Comparison of ENCODE assay signal across 11 mouse cellular contexts in genomic region chr1:74282896-74283625, GRCm38 (mm10). TPM values are rescaled to one million over a fixed set of nuclear protein-coding genes. Genes with fewer than 3 reads are reported as not detected.
A peak's percentile ranks its signal among the peaks of the same experiment; 100 is the strongest.
DNase-seq lines count a peak whose midpoint lies in the region; ATAC-seq and TF ChIP-seq lines count a peak whose summit lies in the region.
"Had no signal": no experiment of that assay in that cellular context is flagged by ENCODE, and none has a peak within 500 bp of the region (broad histone marks: within the 10 kb centered on the region; RNA-seq: fewer than 3 reads in every experiment).

No protein-coding gene starts in this region.

- no peak for ATAC-seq in midbrain, embryonic 11.5 days (ENCODE audit: low FRiP score)
- ATAC-seq in intestine, embryonic 15.5 days, result no peak
- ATAC-seq in neural tube, embryonic 13.5 days (ENCODE audit: low read depth), result no peak

- H3K9me3 ChIP-seq in midbrain, embryonic 10.5 days (replicated peaks), result no peaks in the 10 kb centered on the region
- H3K9me3 ChIP-seq in midbrain, embryonic 11.5 days (ENCODE audit: control insufficient read depth, low read length), result no peaks in the 10 kb centered on the region
- no peaks in the 10 kb centered on the region for H3K9me3 ChIP-seq in intestine, embryonic 15.5 days
- H3K9me3 ChIP-seq in neural tube, embryonic 13.5 days, result no peaks in the 10 kb centered on the region

- intact Hi-C loops in gastrocnemius, adult 2 months (cut with DNase I), result loop anchor here (5.0 to 10.0 kb wide), 2 partner anchors 76 to 302 kb away; partner anchors contain the start of genes Bcs1l and Zfp142
- intact Hi-C loops in left cerebral cortex, postnatal 14 days (cut with DNase I), result loop anchor here (5.0 kb wide), 1 partner anchor 76 kb away; no protein-coding TSS in a partner anchor

- no peak overlapping the region for H3K4me2 ChIP-seq in midbrain, embryonic 11.5 days
- H3K4me2 ChIP-seq in intestine, embryonic 15.5 days (replicated peaks), result peak overlapping the region; percentile 79; the same call in 1 of the 2 replicates
- H3K4me2 ChIP-seq in neural tube, embryonic 13.5 days, result peak overlapping the region; percentile 75

- no peak for TF ChIP-seq CTCF in gastrocnemius, adult 2 months (IDR thresholded peaks at IDR 0.05)

- no peaks in the 10 kb centered on the region for H3K27me3 ChIP-seq in midbrain, embryonic 10.5 days (ENCODE audit: low read depth, poor library complexity, severe bottlenecking)
- H3K27me3 ChIP-seq in midbrain, embryonic 11.5 days (ENCODE audit: control insufficient read depth, insufficient read depth, low read length), result no peaks in the 10 kb centered on the region
- no peaks in the 10 kb centered on the region for H3K27me3 ChIP-seq in intestine, embryonic 15.5 days (replicated peaks)
- no peaks in the 10 kb centered on the region for H3K27me3 ChIP-seq in neural tube, embryonic 13.5 days
- H3K27me3 ChIP-seq: CH12.LX had no signal

- no peak overlapping the region for H3K27ac ChIP-seq in gastrocnemius, adult 2 months
- H3K27ac ChIP-seq in midbrain, embryonic 10.5 days (replicated peaks), result no peak overlapping the region
- H3K27ac ChIP-seq in midbrain, embryonic 11.5 days (ENCODE audit: low read depth, low read length), result no peak overlapping the region
- H3K27ac ChIP-seq in intestine, embryonic 15.5 days, result no peak overlapping the region
- no peak overlapping the region for H3K27ac ChIP-seq in neural tube, embryonic 13.5 days (replicated peaks)
- H3K27ac ChIP-seq: kidney, postnatal 0 days had no signal

- H3K36me3 ChIP-seq in midbrain, embryonic 10.5 days, result peaks cover 48% of the 10 kb centered on the region
- peaks cover 25% of the 10 kb centered on the region for H3K36me3 ChIP-seq in midbrain, embryonic 11.5 days (ENCODE audit: control insufficient read depth, insufficient read depth, low read length)
- peaks cover 34% of the 10 kb centered on the region for H3K36me3 ChIP-seq in intestine, embryonic 15.5 days
- H3K36me3 ChIP-seq in neural tube, embryonic 13.5 days, result peaks cover 51% of the 10 kb centered on the region

- WGBS in midbrain, embryonic 10.5 days, result 90% methylated on average over 10 of the region's 10 CpGs
- WGBS in midbrain, embryonic 11.5 days, result 90% methylated on average over 10 of the region's 10 CpGs
- WGBS in intestine, embryonic 15.5 days, result 81% methylated on average over 10 of the region's 10 CpGs
- WGBS in neural tube, embryonic 13.5 days, result 88% methylated on average over 10 of the region's 10 CpGs

- peaks cover 25% of the 10 kb centered on the region for H3K4me1 ChIP-seq in midbrain, embryonic 10.5 days
- H3K4me1 ChIP-seq in midbrain, embryonic 11.5 days (ENCODE audit: control insufficient read depth, insufficient read depth, low read length), result peaks cover 11% of the 10 kb centered on the region
- peaks cover 43% of the 10 kb centered on the region for H3K4me1 ChIP-seq in intestine, embryonic 15.5 days (replicated peaks)
- peaks cover 36% of the 10 kb centered on the region for H3K4me1 ChIP-seq in neural tube, embryonic 13.5 days (replicated peaks)

- peak overlapping the region; percentile 32; the same call in 1 of the 2 replicates for H3K4me3 ChIP-seq in gastrocnemius, adult 2 months
- H3K4me3 ChIP-seq in midbrain, embryonic 10.5 days, result peak overlapping the region; percentile 14; the same call in 1 of the 2 replicates
- no peak overlapping the region for H3K4me3 ChIP-seq in midbrain, embryonic 11.5 days (ENCODE audit: low read depth, low read length)
- peak overlapping the region; percentile 9; the same call in 1 of the 2 replicates for H3K4me3 ChIP-seq in intestine, embryonic 15.5 days (replicated peaks)
- no peak overlapping the region for H3K4me3 ChIP-seq in neural tube, embryonic 13.5 days

- no peak overlapping the region for H3K9ac ChIP-seq in midbrain, embryonic 11.5 days (ENCODE audit: low read length)
- H3K9ac ChIP-seq in intestine, embryonic 15.5 days, result no peak overlapping the region
- H3K9ac ChIP-seq in neural tube, embryonic 13.5 days, result peak overlapping the region; percentile 43; the same call in 1 of the 2 replicates

- no peak for DNase-seq in gastrocnemius, adult 2 months
- no peak for DNase-seq in gastrocnemius, postnatal 4 days (ENCODE audit: low spot score in 2 of 2)
- DNase-seq in midbrain, embryonic 10.5 days (ENCODE audit: low spot score), result no peak
- DNase-seq in midbrain, embryonic 11.5 days (ENCODE audit: low spot score, missing footprints), result no peak
- DNase-seq in yolk sac, embryonic 10.5 days (ENCODE audit: low spot score), result no peak
- no peak for DNase-seq in left cerebral cortex, postnatal 14 days (ENCODE audit: low spot score in 2 of 2)
- DNase-seq: heart, adult 18-20 months had no signal

RNA-seq across cellular contexts. Expression of gene Aamp, which starts 1.5 kb away (rescaled TPM):
- 10 to 100 TPM; 69.4 to 76.1 TPM for total RNA-seq in gastrocnemius, adult 2 months (2021)
- total RNA-seq in gastrocnemius, postnatal 4 days (2021), result 100 to 1,000 TPM; 113 to 117 TPM
- polyA plus RNA-seq in midbrain, embryonic 10.5 days (2016; fragmentation: Nextera tagmentation; extraction: Ambion mirVana), result 241 and 246 TPM in 2 replicates
- polyA plus RNA-seq in midbrain, embryonic 11.5 days (2014; fragmentation: Nextera tagmentation; extraction: Ambion mirVana), result 175 and 186 TPM in 2 replicates
- polyA plus RNA-seq in intestine, embryonic 15.5 days (2015; fragmentation: Nextera tagmentation; extraction: Ambion mirVana), result 225 and 244 TPM in 2 replicates
- 195 and 200 TPM in 2 replicates for polyA plus RNA-seq in neural tube, embryonic 13.5 days (2015; fragmentation: Nextera tagmentation; extraction: Ambion mirVana)
- total RNA-seq in left cerebral cortex, postnatal 14 days (2021), result 100 to 1,000 TPM; 135 to 137 TPM

RNA-seq across cellular contexts. Expression of gene Pnkd, which starts 1.7 kb away (rescaled TPM):
- total RNA-seq in gastrocnemius, adult 2 months (2021), result 10 to 100 TPM; 45.4 to 70.5 TPM
- 10 to 100 TPM; 83.8 to 91.1 TPM for total RNA-seq in gastrocnemius, postnatal 4 days (2021)
- polyA plus RNA-seq in midbrain, embryonic 10.5 days (2016; fragmentation: Nextera tagmentation; extraction: Ambion mirVana), result 99.5 and 107 TPM in 2 replicates
- polyA plus RNA-seq in midbrain, embryonic 11.5 days (2014; fragmentation: Nextera tagmentation; extraction: Ambion mirVana), result 83.9 and 84.6 TPM in 2 replicates
- polyA plus RNA-seq in intestine, embryonic 15.5 days (2015; fragmentation: Nextera tagmentation; extraction: Ambion mirVana), result 120 and 127 TPM in 2 replicates
- polyA plus RNA-seq in neural tube, embryonic 13.5 days (2015; fragmentation: Nextera tagmentation; extraction: Ambion mirVana), result 104 and 119 TPM in 2 replicates
- total RNA-seq in left cerebral cortex, postnatal 14 days (2021), result 100 to 1,000 TPM; 118 to 134 TPM

RNA-seq across cellular contexts. Expression of gene Gpbar1, which starts 4.7 kb away (rescaled TPM):
- total RNA-seq in gastrocnemius, adult 2 months (2021), result not detected
- total RNA-seq in gastrocnemius, postnatal 4 days (2021), result not detected
- 0.25 TPM in 2 replicates for polyA plus RNA-seq in midbrain, embryonic 10.5 days (2016; fragmentation: Nextera tagmentation; extraction: Ambion mirVana)
- 0.15 TPM in 1 of 2 replicates, not detected in the other for polyA plus RNA-seq in midbrain, embryonic 11.5 days (2014; fragmentation: Nextera tagmentation; extraction: Ambion mirVana)
- 3.1 and 3.3 TPM in 2 replicates for polyA plus RNA-seq in intestine, embryonic 15.5 days (2015; fragmentation: Nextera tagmentation; extraction: Ambion mirVana)
- polyA plus RNA-seq in neural tube, embryonic 13.5 days (2015; fragmentation: Nextera tagmentation; extraction: Ambion mirVana), result 0.28 TPM in 1 of 2 replicates, not detected in the other
- total RNA-seq in left cerebral cortex, postnatal 14 days (2021), result not detected
- total RNA-seq: CH12.LX; heart, adult 18-20 months had no signal

RNA-seq across cellular contexts. Expression of gene Tmbim1, which starts 22.4 kb away (rescaled TPM):
- total RNA-seq in gastrocnemius, adult 2 months (2021), result 10 to 100 TPM; 35.2 to 35.4 TPM
- total RNA-seq in gastrocnemius, postnatal 4 days (2021), result 10 to 100 TPM; 63.2 to 68.6 TPM
- 8.6 TPM in 2 replicates for polyA plus RNA-seq in midbrain, embryonic 10.5 days (2016; fragmentation: Nextera tagmentation; extraction: Ambion mirVana)
- polyA plus RNA-seq in midbrain, embryonic 11.5 days (2014; fragmentation: Nextera tagmentation; extraction: Ambion mirVana), result 6.4 and 7.0 TPM in 2 replicates
- 54.9 and 64.3 TPM in 2 replicates for polyA plus RNA-seq in intestine, embryonic 15.5 days (2015; fragmentation: Nextera tagmentation; extraction: Ambion mirVana)
- 9.0 and 10.9 TPM in 2 replicates for polyA plus RNA-seq in neural tube, embryonic 13.5 days (2015; fragmentation: Nextera tagmentation; extraction: Ambion mirVana)
- 10 to 100 TPM; 16.3 to 17.8 TPM for total RNA-seq in left cerebral cortex, postnatal 14 days (2021)

RNA-seq across cellular contexts. Expression of gene Arpc2, which starts 47.2 kb away (rescaled TPM):
- 10 to 100 TPM; 58.8 to 78.5 TPM for total RNA-seq in gastrocnemius, adult 2 months (2021)
- 100 to 1,000 TPM; 140 to 145 TPM for total RNA-seq in gastrocnemius, postnatal 4 days (2021)
- polyA plus RNA-seq in midbrain, embryonic 10.5 days (2016; fragmentation: Nextera tagmentation; extraction: Ambion mirVana), result 353 and 368 TPM in 2 replicates
- 316 and 328 TPM in 2 replicates for polyA plus RNA-seq in midbrain, embryonic 11.5 days (2014; fragmentation: Nextera tagmentation; extraction: Ambion mirVana)
- 518 and 584 TPM in 2 replicates for polyA plus RNA-seq in intestine, embryonic 15.5 days (2015; fragmentation: Nextera tagmentation; extraction: Ambion mirVana)
- 436 and 457 TPM in 2 replicates for polyA plus RNA-seq in neural tube, embryonic 13.5 days (2015; fragmentation: Nextera tagmentation; extraction: Ambion mirVana)
- total RNA-seq in left cerebral cortex, postnatal 14 days (2021), result 100 to 1,000 TPM; 281 to 300 TPM

Comparison
In these comparisons a context has a peak if more than half of its experiments do, and no peak if none do; other contexts are left out.
1. H3K4me3 ChIP-seq: peak in gastrocnemius, adult 2 months (single experiment), midbrain, embryonic 10.5 days (single experiment) and intestine, embryonic 15.5 days (single experiment); none in midbrain, embryonic 11.5 days (single experiment) and neural tube, embryonic 13.5 days (single experiment).